Mouse (Mus musculus) midbrain, postnatal 0 days (tissue): ENCODE measurements at regions not wholly inside any gene's neighbourhood (a gene's known extent, or its start where the extent isn't known, plus 50 kb on each side); places are given as distances from the start of the nearest gene placed in this dataset.

Experiments used
- ATAC-seq: fragments of 200-750 bp; cut with Nextera tagmentation; 2 replicates; pipeline ENCODE4 v1.8.0; 2017; ENCODE audit warnings: moderate number of reproducible peaks, mild to moderate bottlenecking, moderate TSS enrichment, moderate library complexity; ENCODE audit not compliant: low FRiP score
- DNase-seq: peaks from one replicate; pipeline ENCODE4 v3.0.0-alpha.2; 2015; ENCODE audit warnings: low spot score
- H3K27ac ChIP-seq: fragments of 300-500 bp; sonication (generic); 2 replicates; pipeline ENCODE4 v1.5.1; 2014; ENCODE audit warnings: low read depth, mild to moderate bottlenecking, low read length, mixed read lengths
- H3K27me3 ChIP-seq: fragments of 300-500 bp; sonication (generic); 2 replicates; pipeline ENCODE4 v1.6.1; 2014; ENCODE audit warnings: low read length, control low read depth, mixed read lengths; ENCODE audit not compliant: insufficient read depth
- H3K36me3 ChIP-seq: fragments of 300-500 bp; sonication (generic); 2 replicates; pipeline ENCODE4 v1.6.1; 2014; ENCODE audit warnings: low read length, control low read depth, mixed read lengths; ENCODE audit not compliant: insufficient read depth
- H3K4me1 ChIP-seq: fragments of 300-500 bp; sonication (generic); 2 replicates; pipeline ENCODE4 v1.6.1; 2014; ENCODE audit warnings: mild to moderate bottlenecking, control low read depth, antibody characterized with exemption, low read length, mixed read lengths; ENCODE audit not compliant: insufficient read depth
- H3K4me2 ChIP-seq: fragments of 300-500 bp; sonication (generic); 2 replicates; pipeline ENCODE4 v1.6.1; 2014; ENCODE audit warnings: low read depth, mild to moderate bottlenecking, low read length, mixed read lengths; ENCODE audit not compliant: poor library complexity, severe bottlenecking
- H3K4me3 ChIP-seq: fragments of 300-500 bp; sonication (generic); 2 replicates; pipeline ENCODE4 v1.5.1; 2014; ENCODE audit warnings: low read depth, mild to moderate bottlenecking, low read length, moderate library complexity
- H3K9ac ChIP-seq: fragments of 300-500 bp; sonication (generic); replicated peaks from 2 replicates; pipeline ENCODE4 v1.6.1; 2014; ENCODE audit warnings: mild to moderate bottlenecking, low read length, moderate library complexity, mixed read lengths; ENCODE audit not compliant: poor library complexity, severe bottlenecking
- H3K9me3 ChIP-seq: fragments of 300-500 bp; sonication (generic); 2 replicates; pipeline ENCODE4 v1.6.1; 2016; ENCODE audit warnings: low read length, control low read depth
- CTCF ChIP-seq: IDR thresholded peaks from 2 replicates; pipeline ENCODE4 v1.5.1; 2016; ENCODE audit warnings: antibody characterized with exemption, mild to moderate bottlenecking
- WGBS: fragments of 180-500 bp; shearing (Covaris S2); extraction: QIAGEN DNeasy Blood & Tissue Kit; methylation state at CpG from one replicate; pipeline ENCODE4 v1.1.7; 2014; 5-methylcytosine and 5-hydroxymethylcytosine counted together

GRCm38 (mm10) chr10:51271364-51271763 is 209.0 kb upstream of the Gm49339 start:
- Histone ChIP-seq H3K4me3 (no peak overlapping the region), H3K4me1 (no peaks in the 10 kb centered on the region), H3K36me3 (no peaks in the 10 kb centered on the region), H3K27me3 (no peaks in the 10 kb centered on the region), H3K4me2 (no peak overlapping the region), H3K9ac (no peak overlapping the region), H3K9me3 (no peaks in the 10 kb centered on the region), H3K27ac (no peak overlapping the region)
- DNase-seq = no peak
- ATAC-seq = no peak
- TF ChIP-seq CTCF = no peak
- 97% methylated on average over 1 of the region's 1 CpGs for WGBS

GRCm38 (mm10) chr10:51278195-51278594 is 202.2 kb upstream of the Gm49339 start:
- Histone ChIP-seq H3K9ac (no peak overlapping the region), H3K36me3 (no peaks in the 10 kb centered on the region), H3K9me3 (no peaks in the 10 kb centered on the region), H3K4me1 (no peaks in the 10 kb centered on the region), H3K4me3 (no peak overlapping the region), H3K27ac (no peak overlapping the region), H3K27me3 (no peaks in the 10 kb centered on the region), H3K4me2 (no peak overlapping the region)
- DNase-seq = no peak
- peak; percentile 66 for TF ChIP-seq CTCF
- 54% methylated on average over 2 of the region's 2 CpGs for WGBS
- ATAC-seq = no peak

GRCm38 (mm10) chr10:51282451-51282850 is 198.0 kb upstream of the Gm49339 start:
- no peak for TF ChIP-seq CTCF
- no peak overlapping the region for H3K4me2 ChIP-seq
- DNase-seq (no peak), ATAC-seq (no peak)
- H3K27me3 ChIP-seq = no peaks in the 10 kb centered on the region
- no peak overlapping the region for H3K4me3 ChIP-seq
- 86% methylated on average over 1 of the region's 1 CpGs for WGBS
- H3K36me3 ChIP-seq = no peaks in the 10 kb centered on the region
- no peak overlapping the region for H3K9ac ChIP-seq
- no peaks in the 10 kb centered on the region for H3K4me1 ChIP-seq
- H3K27ac ChIP-seq = no peak overlapping the region
- H3K9me3 ChIP-seq = no peaks in the 10 kb centered on the region

GRCm38 (mm10) chr10:51284538-51284937 is 195.9 kb upstream of the Gm49339 start:
- Histone ChIP-seq H3K36me3 (no peaks in the 10 kb centered on the region), H3K9me3 (no peaks in the 10 kb centered on the region), H3K4me3 (no peak overlapping the region), H3K9ac (no peak overlapping the region), H3K27ac (no peak overlapping the region), H3K27me3 (no peaks in the 10 kb centered on the region), H3K4me2 (no peak overlapping the region), H3K4me1 (no peaks in the 10 kb centered on the region)
- DNase-seq (no peak), ATAC-seq (no peak)
- no peak for TF ChIP-seq CTCF

- Histone ChIP-seq H3K9ac (no peak overlapping the region), H3K27me3 (no peaks in the 10 kb centered on the region), H3K27ac (no peak overlapping the region), H3K36me3 (no peaks in the 10 kb centered on the region), H3K4me1 (no peaks in the 10 kb centered on the region), H3K4me2 (no peak overlapping the region), H3K4me3 (no peak overlapping the region), H3K9me3 (no peaks in the 10 kb centered on the region)
- DNase-seq (no peak), ATAC-seq (no peak)
- no peak for TF ChIP-seq CTCF
- 58% methylated on average over 4 of the region's 4 CpGs for WGBS
Measured at GRCm38 (mm10) chr10:51287852-51288251, 192.6 kb upstream of the Gm49339 start.

- peak; percentile 65 for DNase-seq
- ATAC-seq = peak; percentile 89
Measured at GRCm38 (mm10) chr10:51291412-51292207, 188.8 kb upstream of the Gm49339 start.

More at GRCm38 (mm10) chr10:51291412-51292207, 188.8 kb upstream of the Gm49339 start:
- H3K9ac ChIP-seq = no peak overlapping the region
- no peaks in the 10 kb centered on the region for H3K27me3 ChIP-seq
- WGBS = 34% methylated on average over 5 of the region's 5 CpGs
- TF ChIP-seq CTCF = peak; percentile 88
- no peaks in the 10 kb centered on the region for H3K9me3 ChIP-seq
- no peaks in the 10 kb centered on the region for H3K4me1 ChIP-seq
- no peaks in the 10 kb centered on the region for H3K36me3 ChIP-seq
- no peak overlapping the region for H3K4me3 ChIP-seq
- H3K27ac ChIP-seq = no peak overlapping the region
- H3K4me2 ChIP-seq = no peak overlapping the region
